Mouse (Mus musculus): ENCODE data around the gene Srbd1. TPM values are rescaled to one million over a fixed set of nuclear protein-coding genes. Genes with fewer than 3 reads are reported as not detected.

Gene Srbd1
- polyA plus RNA-seq, 1 experiment: 9.0 TPM

DNA sequence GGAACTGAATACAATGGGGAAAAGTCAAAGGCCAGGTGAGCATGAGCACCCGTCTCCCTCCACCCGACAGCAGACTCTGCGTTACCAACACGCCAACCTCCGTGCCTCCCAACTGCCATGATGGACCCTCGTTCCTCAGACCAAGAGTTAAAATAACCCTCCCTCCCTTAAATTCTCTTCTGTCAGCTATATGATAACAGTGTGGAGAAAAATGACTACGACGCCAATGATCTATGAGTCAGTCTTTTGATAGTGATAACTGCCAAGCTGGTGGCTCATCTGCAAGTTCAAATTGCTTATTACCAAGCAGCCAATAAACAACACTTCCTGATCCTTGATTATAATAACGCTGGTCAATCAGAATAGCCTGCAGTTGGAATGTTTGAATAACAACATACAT, 57.1 kb downstream of the Srbd1 start:
- TF ChIP-seq GATA1 (IDR thresholded peaks at IDR 0.05; ENCODE audit: low read length): no peak

DNA sequence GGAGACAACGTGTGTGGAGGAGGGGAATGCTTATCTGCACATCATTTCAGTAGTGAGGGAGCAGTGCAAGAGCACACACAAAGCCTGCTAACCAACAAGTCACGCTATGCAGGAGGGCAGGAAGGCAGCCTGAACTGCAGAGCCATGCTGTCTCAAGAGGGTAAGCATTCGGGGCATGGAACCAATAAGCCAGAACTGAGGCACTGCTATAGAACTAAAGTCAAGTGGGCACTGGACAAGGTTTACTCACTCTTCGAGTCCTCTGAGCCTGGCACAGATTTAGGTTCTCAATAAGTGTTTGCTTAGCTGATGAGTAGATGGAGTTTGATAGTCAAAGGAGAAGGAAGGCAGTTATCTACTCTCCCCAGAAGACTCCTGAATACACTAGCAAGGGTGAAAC, 58.8 kb downstream of the Srbd1 start:
- TF ChIP-seq GATA1 (IDR thresholded peaks at IDR 0.05; ENCODE audit: low read length): no peak

DNA sequence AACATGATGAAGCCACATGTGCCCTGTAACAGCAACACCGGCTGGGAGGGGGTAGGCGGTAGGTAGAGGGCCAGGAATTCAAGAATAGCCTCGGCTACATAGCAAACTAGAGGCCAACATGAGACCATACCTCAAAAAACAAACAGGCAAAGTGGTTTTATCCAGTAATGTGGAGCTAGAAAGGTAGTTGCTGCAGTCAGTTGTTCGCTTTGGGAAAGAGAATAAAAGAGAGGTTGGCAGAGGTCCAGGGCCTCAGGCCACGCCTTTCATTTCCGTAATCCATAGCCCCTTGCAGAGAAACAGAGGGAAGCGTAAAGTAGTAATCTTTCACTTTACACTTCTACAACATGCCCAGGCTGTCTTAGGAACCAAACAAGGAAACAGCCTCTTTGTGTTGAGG, 61.8 kb downstream of the Srbd1 start:
- TF ChIP-seq GATA1 (IDR thresholded peaks at IDR 0.05; ENCODE audit: low read length): no peak

DNA sequence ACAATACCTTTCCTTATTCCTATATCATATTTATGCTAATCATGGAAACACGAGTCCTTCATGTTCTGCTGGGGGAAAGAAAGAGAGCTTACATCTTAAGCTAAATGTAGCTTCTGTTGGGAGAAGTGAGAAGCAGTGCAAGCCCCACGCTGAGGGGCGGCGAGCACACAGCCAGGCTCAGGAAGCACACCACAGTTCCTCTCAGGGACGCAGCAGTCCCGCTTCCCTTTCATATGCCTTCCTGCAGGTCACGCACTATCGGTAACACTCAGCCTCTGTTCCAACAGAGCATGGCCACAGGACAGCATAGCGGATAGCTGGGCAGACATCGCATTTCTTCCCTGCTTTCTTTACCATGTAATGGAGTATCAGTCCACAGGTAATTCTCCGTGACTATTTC, 66.9 kb downstream of the Srbd1 start:
- no peak for TF ChIP-seq GATA1 (IDR thresholded peaks at IDR 0.05; ENCODE audit: low read length)

DNA sequence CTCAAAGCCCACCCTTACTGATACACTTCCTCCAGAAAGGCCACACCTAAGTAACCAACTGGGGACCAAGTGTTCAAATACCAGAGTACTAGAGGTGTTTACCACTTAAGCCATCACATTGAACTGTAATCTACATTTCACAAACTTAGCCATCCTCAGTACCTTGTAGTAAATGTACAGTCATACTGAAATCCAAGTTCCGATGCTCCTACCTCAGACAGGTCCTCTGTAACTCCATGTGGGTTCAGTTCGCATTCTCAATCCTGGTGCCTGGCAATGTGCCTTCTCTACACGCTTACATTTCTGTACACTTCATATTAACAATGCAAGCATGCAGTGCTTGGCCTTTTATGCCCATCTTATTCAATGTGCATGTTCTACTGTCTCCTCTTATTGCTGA, 77.5 kb downstream of the Srbd1 start:
- TF ChIP-seq GATA1 (IDR thresholded peaks at IDR 0.05; ENCODE audit: low read length): no peak

DNA sequence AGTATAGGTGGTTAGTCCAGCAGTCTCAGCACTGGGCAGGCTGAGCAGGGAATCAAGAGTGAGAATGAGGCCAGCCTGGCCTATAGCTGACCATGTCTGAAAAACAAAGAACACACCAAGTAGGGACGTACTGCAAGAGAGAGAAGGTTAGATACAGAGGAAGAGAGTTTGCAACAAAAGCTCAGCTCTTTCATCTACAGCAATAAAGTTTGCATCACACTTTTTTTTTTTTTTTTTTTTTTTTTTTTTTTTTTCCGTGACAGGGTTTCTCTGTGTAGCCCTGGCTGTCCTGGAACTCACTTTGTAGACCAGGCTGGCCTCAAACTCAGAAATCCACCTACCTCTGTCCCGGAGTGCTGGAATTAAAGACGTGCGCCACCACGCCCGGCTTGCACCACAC, 79.1 kb downstream of the Srbd1 start:
- no peak for TF ChIP-seq GATA1 (IDR thresholded peaks at IDR 0.05; ENCODE audit: low read length)

DNA sequence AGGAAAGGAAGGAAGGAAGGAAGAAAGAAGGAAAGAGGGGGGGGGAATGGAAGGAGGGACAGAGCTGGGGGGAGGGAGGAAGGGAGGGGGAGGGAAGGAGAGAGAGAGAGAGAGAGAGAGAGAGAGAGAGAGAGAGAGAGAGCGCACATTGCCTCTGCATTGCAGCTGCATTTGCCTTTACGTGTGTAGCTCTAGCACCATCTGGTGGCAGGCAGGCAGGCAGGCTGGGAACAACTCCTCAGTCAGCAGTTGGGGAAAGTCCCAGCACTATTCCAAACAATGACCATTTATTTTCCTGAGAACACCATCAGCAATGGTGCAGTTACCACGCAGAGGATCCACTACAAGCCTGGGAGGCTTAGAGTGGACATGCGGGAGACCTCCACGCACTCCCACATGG, 81.5 kb downstream of the Srbd1 start:
- no peak for TF ChIP-seq GATA1 (IDR thresholded peaks at IDR 0.05; ENCODE audit: low read length)

DNA sequence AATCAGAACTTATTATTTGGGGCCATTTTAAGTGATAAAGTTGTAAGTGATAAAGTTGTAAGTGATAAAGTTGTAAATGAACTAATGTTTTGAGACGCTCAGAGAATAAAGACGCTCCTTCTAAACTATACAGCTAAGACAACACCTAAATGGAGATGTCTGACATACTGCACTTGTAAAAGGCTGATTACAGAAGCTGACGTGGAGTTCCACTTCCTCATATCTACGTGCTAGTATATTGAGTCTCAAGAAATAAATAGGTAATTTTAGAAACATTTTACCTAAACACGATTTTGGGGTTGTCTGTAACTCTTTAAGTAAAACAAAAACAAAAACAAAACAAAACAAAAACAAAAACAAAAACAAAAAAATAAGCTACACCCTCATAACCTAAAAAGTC, 84.1 kb downstream of the Srbd1 start:
- no peak for TF ChIP-seq GATA1 (IDR thresholded peaks at IDR 0.05; ENCODE audit: low read length)

DNA sequence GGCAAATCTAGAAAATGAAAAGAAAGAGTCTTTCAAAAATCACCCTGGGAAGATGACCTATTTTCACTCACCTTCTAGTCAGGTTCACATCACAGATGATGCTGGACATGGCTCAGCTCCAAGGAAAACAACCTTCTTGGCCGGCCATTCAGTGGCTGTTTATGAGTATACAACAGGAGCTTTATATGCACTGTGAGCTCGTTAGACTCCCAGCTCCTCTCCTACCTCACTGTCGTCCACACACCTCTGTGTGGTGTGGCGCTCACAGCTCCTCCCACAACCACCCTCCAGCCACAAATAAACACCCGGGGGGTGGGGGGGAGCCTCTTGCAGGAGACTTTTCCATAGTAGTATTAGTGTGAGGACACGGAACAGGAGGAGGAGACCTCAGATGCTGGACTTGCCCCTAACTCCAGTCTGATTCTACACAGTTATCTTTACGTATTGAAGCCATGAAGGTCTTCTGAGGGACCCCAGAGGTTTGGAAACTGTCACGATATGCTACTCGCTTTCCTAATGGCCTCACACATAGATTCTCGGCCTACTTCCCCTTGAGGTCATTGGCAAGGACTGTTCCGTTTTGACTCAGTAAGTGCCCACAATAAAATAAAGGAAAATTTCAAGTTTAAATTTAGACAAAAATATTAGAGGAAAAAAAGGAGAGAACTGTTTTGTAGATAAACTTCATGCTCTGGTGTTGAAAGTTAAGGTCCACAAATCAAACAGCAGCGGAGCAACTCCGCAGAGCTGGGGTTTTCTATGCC, 104.6 kb downstream of the Srbd1 start:
- no peak for TF ChIP-seq GATA1 (IDR thresholded peaks at IDR 0.05; ENCODE audit: low read length)

DNA sequence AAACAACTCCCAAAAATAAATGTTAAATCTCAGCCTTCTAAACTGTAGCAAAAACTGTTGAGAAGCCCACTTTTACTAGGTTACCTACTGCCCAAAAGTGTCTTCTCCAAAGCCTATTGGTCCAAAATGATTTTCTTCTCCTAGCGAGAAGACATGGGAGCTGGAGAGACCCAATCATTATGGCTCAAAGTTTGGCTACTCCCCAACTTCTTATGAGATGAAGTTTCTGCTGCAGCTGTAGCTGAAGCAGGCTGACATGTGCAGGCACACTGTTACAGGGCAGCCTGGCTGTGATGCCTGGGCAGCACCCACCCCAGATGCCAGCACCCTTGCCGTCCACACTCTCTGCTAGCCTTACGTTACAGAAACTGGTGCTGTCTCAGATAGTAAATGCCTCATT, 105.2 kb downstream of the Srbd1 start:
- TF ChIP-seq GATA1 (IDR thresholded peaks at IDR 0.05; ENCODE audit: low read length): no peak

DNA sequence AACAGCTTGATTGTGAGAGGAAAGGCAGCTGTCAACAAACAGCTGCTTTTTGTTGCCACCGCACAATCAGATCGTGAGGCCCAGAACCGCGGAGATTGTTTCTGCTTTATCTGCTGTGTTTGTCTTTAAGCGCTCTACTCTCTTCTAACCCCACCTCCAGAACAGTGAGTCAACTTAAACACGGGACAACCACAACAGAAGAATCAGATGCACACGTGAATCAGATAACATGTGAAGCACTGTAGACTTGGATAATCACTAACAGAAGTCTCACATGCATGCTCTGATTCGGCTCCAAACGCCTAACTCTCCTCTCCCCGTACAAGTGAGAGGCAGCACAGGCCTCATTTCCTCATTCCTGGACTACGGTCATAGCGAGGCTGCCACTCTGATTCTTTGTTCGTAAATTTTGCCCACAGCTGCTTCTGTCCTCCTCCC, 106.7 kb downstream of the Srbd1 start:
- peak; percentile 16 for TF ChIP-seq GATA1 (IDR thresholded peaks at IDR 0.05; ENCODE audit: low read length)

DNA sequence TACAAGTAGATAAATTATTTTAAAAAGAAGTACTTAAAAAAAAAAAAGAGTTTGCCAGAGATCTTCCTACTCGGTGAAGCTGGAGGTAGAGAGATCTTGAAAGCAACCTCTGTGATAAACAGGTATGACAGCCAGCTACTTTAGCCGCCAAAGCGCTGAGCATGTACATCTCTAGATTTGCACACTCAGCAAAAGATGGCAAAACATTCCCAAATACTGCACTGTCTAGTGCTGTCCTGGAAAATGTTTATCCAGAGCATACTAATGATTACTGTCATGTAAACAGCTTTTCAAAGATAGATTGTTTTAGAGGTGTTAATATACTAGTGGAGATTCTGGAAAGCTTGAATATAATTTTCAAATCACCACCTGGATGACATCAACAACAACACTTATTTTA, 109.4 kb downstream of the Srbd1 start:
- no peak for TF ChIP-seq GATA1 (IDR thresholded peaks at IDR 0.05; ENCODE audit: low read length)

DNA sequence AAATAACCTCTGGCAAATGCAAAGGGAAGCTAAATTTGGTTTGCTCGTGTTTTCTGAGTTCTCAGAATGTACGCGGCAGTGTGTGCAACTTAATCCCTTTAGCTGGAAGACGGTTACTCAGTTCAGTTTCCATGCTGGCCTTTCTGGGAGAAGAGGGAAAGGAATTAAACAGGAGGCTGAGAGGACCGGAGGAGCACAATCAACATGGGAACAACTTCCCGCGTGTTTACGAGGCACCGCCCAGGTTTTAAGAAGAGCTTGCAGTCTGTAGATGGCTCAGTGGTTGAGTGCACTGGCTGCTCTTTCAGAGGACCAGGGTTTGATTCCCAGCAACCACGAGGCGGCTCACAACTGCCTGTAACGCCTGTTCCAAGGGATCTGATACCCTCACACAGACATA, 109.8 kb downstream of the Srbd1 start:
- TF ChIP-seq GATA1 (IDR thresholded peaks at IDR 0.05; ENCODE audit: low read length): no peak

DNA sequence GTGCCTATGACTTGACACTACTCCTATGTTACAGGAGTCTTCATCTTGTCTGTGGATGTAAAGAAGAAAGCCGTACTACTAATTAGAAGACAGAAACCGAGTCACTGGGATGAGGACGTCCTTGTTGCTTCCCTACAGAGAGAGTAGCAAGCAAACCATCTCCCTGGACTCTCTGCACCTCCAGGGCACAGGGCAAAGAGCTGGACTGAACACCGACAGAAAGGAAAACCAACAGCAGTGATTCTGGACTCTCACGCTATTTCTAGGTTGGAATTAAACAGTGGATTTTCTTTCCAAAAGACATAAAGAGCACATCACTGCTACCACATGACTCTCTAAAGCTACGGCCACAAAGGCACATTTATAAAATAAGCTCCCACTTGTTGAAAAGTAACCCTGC, 110.3 kb downstream of the Srbd1 start:
- no peak for TF ChIP-seq GATA1 (IDR thresholded peaks at IDR 0.05; ENCODE audit: low read length)

DNA sequence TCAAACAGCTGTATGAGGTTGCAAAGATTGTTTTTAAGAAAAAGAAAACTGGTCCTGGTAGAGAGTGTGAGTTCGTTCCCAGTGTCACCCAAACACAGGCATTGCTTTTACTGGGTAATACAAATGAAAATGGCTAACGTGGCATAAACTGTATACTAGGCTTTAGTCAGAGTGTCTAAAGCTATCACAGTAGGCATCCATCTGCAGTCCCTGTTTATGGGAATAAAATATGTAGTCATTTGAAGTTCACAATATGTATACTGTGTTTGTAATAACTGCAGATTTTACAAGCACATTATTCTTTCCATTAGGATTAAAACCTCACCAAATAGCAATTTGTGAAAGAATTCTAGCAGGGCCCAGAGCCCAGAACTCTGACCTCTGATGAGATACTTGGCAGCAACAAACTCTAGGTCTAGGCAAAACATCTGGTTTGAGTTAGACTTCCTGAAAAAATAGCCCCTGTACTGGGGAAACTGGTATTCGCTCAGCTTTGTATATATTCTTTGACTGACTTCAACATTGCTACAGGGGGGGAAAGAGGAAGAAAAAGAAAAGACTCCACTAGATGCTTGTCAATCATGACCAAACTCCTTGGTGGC, 112.8 kb downstream of the Srbd1 start:
- no peak for TF ChIP-seq GATA1 (IDR thresholded peaks at IDR 0.05; ENCODE audit: low read length)

DNA sequence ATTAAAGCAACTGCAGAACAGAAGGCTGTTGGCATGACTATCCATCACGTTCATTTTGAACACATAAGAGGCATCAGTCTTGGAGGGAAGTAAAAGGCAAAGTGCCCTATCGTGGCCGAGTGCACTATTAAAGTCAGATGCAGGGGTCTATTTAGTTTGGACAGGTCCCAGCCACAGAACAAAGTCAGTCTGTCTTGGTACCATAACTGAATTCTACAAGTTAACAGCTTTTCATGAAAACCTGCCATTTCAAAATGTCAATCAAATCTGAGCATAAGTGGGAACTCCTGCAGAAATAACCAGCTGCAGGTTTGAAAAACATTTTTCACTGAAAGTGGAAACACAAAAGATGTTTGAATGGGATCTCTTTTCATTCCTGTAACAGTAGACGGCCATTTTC, 115.0 kb downstream of the Srbd1 start:
- no peak for TF ChIP-seq GATA1 (IDR thresholded peaks at IDR 0.05; ENCODE audit: low read length)

DNA sequence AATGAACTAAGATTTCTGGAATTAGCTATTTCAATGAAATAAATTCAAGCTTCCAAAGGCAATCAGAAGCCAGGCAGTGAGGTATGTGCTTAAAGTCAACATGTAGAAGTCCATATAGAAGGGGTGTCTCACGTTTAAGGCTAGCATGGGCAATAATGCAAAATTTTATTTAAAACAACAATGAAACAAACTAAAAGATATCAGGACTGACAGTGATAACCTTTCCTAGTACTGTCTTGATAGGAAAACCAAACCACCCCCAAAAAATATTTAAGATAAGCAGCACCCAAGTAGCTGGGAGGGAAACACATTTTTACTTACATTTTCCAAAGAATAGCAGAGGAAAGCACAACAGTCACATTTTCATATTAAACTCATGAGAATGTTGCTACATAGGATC, 115.8 kb downstream of the Srbd1 start:
- no peak for TF ChIP-seq GATA1 (IDR thresholded peaks at IDR 0.05; ENCODE audit: low read length)

Measured in G1E-ER4 (cell line).